Mouse (Mus musculus) small intestine, adult 2 months (tissue): ENCODE measurements around the gene Stat5b.

ENCODE experiments used
- CTCF ChIP-seq: fragments of 200-500 bp; IDR thresholded peaks from 2 replicates; pipeline ENCODE4 v1.5.1; 2012; ENCODE audit warnings: low read depth, mild to moderate bottlenecking, control low read depth, inconsistent platforms, low read length, moderate library complexity, mixed read lengths; ENCODE audit not compliant: insufficient replicate concordance, insufficient read length; ENCODE audit errors: extremely low read depth
- POLR2A ChIP-seq: fragments of 200-500 bp; IDR thresholded peaks from 2 replicates; pipeline ENCODE4 v1.6.1; 2012; ENCODE audit warnings: low read depth, mild to moderate bottlenecking, control low read depth, inconsistent platforms, low read length, moderate library complexity

DNA sequence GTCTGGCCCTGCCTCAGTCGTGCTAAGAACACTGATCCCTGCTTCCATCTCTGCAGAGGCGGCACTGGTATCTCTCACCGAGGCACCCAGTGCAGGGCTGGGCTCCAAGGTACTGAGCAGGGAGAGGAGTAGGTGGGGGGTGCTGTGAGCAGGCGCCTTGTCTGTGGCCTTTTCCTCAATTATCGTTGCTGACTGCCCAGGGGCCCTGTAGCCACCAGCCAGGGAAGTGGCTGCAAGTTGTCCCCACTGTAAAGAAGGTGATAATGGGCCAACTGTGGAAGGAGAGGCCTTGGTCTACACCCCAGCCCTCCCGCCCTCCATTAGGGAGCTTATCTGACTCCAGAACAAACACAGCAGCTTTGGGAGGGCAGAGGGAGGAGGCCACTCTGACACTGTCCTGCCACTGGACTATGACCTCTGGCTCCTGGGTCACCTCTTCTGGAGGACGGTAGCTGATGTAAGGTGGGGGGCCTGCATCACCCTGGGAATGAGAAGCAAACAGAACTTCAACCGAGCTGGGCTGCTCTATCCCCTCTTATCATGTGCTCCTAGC, 35.7 kb upstream of the Stat5b start:
- TF ChIP-seq CTCF (no peak), POLR2A (no peak)
